Mouse (Mus musculus) liver, adult 2 months (tissue): ENCODE measurements at regions not wholly inside any gene's neighbourhood (a gene's known extent, or its start where the extent isn't known, plus 50 kb on each side); places are given as distances from the start of the nearest gene placed in this dataset.

ENCODE experiments used
- CTCF ChIP-seq: fragments of 200-500 bp; IDR thresholded peaks from 2 replicates; pipeline ENCODE4 v1.5.1; 2011; ENCODE audit warnings: low read depth, low read length, control low read depth
- POLR2A ChIP-seq: fragments of 200-500 bp; IDR thresholded peaks from 2 replicates; pipeline ENCODE4 v1.6.1; 2011; ENCODE audit warnings: low read length, control low read depth; ENCODE audit not compliant: insufficient read depth; ENCODE audit errors: extremely low read depth

- TF ChIP-seq POLR2A (no peak), CTCF (peak; percentile 62)
Measured at GRCm38 (mm10) chr6:24384193-24384888, 130.5 kb downstream of the Iqub start.
